Mouse (Mus musculus): ENCODE measurements at regions not wholly inside any gene's neighbourhood (a gene's known extent, or its start where the extent isn't known, plus 50 kb on each side); places are given as distances from the start of the nearest gene placed in this dataset.
"Not testable (repeated sequence)": the region's sequence is repeated elsewhere in the genome, so short reads cannot be mapped to it uniquely, and the experiment has no call there.

DNA sequence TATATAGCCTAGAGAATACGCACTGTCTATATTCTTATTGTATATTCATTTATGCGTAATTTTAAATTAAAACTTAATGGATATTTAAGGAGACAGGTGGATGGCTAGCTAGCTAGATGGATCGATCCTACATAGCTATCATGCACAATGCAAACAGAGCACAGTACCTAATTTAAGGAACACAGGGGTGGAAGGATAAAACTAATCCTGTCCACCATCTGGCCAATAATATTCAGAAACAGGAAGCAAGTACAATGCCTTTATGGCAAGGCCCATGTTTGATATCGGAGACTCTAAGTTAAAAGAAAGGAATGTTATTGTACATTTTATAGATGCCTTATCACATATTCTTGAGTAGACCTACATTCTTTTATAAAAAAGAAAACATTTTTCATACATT lies 396.4 kb downstream of the Med10 start:
- DNase-seq (ENCODE audit: low read depth, low spot score) = no peak

DNA sequence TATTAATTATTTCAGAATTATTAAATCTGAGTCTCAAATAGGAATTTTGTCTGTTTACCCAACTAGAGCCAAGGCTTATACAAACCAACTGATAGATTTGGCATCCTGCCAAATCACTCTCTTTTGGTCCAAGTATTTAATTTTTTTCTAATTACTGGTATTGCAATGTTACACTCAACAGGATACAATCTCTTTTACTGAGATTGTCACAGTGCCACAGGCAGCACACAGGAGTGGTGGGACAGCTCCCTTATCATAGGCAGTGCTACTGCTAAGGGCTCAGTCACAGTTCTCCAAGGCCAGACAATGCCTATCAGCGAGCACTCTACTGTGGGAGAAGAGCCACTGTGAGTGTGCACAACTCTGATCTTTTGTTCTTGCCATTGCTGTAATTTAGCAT lies 396.9 kb downstream of the Med10 start:
- DNase-seq (ENCODE audit: low read depth, low spot score) = no peak

DNA sequence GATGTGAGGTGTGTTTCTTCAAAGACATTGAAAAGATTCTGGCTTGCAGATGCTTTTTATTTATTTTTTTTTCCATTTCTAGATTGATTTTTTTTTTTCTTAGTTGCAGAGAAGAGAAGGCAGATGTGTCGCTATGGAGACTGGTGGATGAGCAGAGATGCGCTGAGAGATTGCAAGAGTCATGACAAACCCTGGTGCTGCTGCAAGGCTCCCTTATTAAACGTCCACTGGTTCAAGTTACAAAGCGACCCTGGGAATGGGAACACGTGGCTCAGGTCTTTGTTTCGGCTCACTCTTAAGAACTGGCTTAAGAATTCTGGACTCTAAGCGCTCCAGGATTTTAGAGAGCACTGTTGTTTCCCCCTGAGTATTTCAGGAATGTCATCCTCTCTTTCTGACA lies 403.1 kb downstream of the Med10 start:
- no peak for DNase-seq (ENCODE audit: low read depth, low spot score)

DNA sequence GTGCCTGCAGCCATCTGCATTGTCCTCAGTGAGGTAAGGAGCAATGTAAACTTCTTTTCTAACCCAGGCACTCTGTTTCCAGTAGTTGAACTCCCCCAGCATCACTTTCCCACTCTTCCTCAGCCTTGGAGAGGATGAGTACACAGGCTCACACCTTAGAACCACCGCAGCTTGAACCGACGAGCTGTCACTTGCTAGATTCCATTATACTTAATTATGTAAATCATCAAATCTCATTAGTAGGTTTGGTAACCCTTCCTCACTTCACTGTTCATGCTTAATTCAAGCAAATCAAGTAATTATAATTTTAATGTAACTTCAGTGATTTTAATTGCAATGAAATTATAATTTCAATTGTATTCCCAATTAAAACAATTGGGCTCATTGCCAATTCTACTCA lies 408.0 kb downstream of the Med10 start:
- DNase-seq (ENCODE audit: low read depth, low spot score) = no peak

DNA sequence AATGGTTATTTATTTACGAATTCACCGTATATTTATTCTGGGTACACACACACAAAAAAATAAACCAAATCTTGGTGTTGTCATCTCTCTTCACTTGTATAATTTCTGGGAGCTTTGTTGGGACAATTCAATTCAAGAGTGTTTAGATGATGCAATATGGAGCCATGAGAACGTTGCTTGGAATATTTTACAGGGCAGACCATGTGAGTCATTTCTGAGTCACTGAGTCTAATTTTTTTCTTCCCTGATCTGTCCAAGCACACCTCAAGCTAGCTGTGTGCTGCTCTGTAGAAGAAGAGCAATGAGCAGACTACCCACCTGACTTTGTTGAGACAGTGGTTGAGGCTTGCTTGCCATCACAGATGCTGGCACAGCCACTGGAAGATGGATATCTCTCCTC lies 410.8 kb downstream of the Med10 start:
- DNase-seq (ENCODE audit: low read depth, low spot score) = no peak

DNA sequence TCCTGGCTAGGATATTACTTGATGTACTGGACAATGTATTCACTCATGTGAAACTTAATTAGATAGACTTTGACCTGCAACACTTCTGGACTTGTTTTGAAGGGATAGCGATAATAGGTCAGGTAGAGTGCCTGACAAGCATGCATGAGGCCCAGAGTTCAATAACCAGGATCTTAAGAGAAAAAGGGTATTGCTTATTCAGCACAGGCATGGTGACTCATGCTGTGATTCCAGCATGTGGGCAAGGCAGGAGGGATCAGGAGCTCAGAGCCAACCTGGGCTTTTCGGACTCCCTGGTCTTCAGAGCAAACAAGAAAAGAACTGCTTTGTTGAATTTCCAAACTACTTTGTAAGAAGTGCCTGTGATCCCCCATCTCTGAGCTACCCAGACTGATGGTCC lies 411.4 kb downstream of the Med10 start:
- no peak for DNase-seq (ENCODE audit: low read depth, low spot score)

DNA sequence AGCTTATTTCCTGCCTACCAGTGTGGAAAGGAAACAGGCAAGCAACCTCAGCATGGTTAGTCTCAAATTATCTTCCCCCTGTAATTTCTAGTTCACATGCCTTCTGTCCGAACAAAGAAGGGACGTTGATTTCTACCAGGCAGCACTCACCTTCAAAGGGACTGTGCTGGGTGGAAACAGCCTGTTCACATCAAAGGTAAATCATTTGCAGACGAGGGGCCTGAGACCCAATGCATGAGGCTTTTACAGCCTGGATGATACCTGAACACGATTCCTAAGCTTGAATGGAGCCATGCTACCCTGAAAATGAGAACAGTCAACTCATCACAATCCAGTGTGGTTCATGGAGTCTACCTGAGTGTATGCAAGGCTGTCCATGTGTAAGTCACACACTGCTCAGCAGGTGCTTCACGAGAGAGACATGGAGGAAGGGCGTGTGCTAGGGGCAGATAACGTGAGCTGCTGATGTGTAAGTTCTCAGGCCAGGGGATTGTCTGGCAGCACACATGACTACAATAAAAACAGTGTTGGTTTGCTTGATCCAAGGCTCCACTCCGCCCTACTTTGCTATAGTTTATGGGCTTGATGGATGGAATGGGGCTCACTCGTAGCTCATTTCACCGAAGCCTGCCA lies 411.9 kb downstream of the Med10 start:
- peak; percentile 52 for DNase-seq (ENCODE audit: low read depth, low spot score)

DNA sequence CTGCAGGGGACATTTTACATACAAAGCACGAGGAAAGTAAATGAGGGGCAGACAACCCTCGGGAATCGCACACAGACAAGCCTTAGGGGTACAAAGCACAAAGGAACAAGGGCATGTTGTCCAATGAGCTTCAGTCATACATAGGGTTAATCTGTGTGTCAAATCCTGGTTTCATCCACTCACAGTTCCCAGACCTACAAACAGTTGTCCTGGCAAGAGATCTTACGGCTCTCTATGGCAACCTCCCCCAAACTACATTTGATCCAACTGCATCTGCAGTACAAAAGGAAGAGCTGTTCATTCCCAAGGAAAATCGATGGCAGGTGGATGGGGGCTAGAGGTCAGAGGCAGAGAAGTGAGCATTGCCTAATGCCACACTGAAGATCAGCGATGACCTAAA lies 413.9 kb downstream of the Med10 start:
- DNase-seq (ENCODE audit: low read depth, low spot score) = no peak

DNA sequence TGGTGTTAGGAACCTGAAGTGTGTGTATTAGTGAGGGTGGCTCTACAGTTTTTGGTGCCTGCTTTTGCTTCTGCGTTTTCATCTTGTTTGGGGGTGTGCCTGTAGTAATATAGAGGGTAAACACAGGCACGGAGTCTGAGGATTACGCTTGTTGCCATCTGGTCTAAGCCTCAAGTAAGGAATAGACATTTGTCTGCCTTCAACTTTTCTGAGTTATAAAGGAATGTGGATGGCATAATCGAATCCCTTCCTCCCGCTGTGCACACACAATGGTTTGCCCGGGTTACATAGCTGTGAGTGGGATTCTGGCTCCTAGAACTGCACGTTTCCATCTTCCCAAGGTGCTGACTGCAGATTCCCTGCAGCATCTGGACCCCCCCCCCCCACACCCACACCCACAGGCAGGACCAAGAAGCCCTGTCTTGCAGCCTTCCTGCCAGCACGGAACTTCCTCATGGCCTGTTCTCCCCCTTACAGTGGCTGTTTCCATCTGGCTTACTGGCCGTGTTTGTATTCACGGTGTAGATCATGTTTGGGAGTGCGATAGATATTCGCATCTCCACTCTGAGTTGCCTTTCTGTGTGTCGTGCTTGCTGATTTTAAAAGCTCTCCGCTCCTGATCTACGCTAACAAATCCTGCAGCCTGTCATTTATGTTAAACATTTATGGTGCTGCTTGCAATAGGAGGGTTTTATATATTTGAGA lies 415.4 kb downstream of the Med10 start:
- DNase-seq (ENCODE audit: low read depth, low spot score) = no peak

DNA sequence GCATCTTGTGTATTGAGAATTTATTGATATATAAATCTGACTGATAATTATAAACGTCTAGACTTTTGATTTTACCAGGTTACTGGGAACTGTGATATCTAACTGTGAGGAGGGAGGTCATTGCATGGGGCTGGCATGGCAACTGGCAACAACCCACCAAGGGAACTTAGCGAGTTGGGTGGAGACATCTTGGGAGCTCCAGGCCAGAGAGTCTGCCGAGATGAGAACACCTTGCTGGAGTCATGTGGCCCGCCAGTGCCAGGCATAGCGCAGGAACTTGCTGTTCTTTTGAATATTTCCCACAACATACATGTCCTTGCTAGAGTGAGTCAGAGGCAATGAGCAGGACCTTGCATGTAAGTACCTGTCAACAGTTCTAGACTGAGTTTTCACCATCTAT lies 413.9 kb downstream of the Ice1 start:
- DNase-seq (ENCODE audit: low read depth, low spot score) = no peak

DNA sequence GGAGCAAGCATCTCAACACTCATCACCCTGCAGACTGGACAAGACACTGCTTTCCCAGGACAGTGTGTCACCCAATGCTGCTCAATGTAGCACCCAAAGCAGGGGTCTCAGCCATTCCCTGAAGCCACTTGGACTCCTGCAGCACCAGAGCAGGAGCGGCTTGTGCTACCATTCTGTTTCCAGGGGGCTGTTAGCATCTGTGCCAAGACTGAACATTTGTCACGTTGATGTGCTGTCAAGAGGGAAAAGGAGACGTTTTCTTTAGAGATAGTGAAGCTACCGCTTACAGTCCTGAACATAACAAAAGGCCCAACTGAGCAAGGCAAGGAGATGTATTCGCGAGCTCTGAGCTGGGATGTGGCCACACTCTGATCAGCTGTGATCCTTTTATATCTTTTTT lies 410.3 kb downstream of the Ice1 start:
- no peak for DNase-seq (ENCODE audit: low read depth, low spot score)

DNA sequence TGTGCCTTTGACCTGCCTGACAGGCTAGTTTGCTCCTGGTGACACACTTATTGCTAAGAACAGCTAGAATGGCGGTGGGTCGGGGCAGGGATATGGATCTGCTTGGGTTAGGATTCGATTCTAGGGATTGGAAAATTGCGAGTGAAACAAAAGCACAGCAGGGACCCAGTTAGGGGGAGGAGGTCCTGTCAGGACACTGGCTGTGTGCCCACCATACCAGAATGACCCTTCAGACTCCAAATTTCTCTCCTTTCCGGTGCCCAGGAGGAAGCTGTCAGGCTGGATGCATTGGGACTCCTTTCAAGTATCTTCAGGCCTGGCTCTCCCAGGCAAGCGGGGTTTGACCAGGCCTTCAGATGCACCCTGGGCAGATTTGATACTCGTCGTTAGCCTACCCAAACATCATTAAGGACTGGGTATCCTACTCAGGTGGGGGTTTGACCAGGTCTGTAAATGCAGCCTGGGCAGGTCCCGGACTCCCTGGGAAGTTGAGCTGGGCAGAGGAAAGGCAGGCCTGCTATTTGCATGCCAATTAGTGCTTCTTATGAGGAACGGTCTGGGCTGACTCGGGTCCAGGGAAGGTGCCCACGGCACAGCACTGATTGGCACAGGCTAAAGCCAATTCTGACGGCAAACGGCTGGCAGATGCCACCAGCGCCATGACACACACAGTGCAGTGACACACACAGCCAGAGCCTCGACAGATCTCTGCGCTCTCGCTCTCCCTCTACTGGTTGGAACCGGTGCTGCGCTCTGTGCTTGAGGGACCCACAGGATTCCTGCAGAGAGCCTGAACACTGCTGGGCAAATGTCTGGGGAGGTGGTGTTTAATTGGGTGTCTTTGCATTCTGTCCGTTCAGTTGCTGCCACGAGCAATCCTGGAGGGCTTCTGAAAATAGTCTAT lies 403.3 kb downstream of the Ice1 start:
- DNase-seq (ENCODE audit: low read depth, low spot score) = peak; percentile 63

DNA sequence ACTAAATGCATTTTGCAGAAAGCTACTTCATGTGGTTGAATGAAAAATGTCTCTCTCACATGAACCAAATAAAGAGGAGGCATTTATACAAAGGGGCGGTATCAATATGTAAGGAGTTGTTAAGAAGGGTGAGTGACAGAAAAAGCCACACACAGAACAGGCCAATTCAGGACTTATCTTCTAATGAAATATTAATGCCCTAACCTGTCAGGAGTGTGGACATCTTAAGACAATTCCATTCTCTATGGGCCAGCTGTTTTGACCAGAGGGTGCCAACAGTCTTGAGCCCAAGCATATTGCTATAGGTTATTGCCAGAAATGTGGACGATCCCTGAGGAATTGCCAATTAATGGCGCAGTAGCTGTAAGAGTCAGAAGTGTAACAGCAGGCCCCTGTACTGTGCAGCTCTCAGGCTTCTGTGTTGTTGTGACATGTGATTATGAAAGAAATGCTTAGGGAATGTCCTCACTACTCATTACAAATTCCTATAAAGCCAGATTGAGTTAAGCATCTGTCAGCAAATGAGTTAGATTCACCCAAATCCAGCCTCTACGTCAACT lies 393.8 kb downstream of the Ice1 start:
- DNase-seq (ENCODE audit: low read depth, low spot score) = no peak

DNA sequence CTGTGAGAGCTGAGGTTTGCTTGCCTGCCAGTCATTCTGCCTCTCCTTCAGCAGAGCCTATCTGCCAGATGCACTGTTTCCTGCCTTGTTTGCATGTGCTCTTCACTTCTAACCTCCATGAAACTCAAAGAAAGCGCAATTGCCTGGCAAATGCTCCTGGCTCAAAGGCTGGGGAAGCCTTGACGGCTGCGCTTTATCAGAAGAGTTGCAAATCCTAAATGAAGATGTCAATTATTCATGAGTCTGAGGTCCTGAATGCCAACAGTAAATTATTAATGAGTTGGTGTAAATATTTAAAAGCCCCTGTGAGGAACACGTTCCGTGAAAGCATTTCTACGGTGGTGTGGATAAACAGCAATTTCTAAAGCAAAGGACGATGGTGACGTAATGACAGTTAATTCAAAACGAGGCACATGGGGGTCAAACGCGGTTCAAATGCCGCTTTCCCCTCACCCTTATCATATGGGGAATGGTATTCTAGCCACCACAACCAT lies 377.4 kb downstream of the Ice1 start:
- DNase-seq (ENCODE audit: low read depth, low spot score) = no peak

DNA sequence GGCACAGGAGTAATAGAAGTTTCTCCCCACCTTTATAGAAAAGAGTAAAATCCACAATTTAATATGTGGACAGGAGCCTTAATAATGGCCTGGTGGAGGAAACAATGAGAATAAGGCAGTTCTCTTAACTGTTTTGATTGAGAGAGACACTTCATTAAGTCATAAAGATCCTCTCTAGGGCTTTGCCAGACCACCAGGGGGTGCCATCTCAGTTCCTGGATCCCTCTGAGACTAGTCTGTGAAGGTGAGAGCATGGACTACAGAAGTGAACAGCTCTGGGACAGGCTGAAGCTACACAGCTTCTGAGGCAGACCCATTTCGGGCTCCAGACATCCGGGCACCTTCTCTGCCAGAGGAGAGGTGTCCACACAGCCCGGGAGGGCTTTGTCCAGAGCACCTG lies 373.8 kb downstream of the Ice1 start:
- no peak for DNase-seq (ENCODE audit: low read depth, low spot score)

DNA sequence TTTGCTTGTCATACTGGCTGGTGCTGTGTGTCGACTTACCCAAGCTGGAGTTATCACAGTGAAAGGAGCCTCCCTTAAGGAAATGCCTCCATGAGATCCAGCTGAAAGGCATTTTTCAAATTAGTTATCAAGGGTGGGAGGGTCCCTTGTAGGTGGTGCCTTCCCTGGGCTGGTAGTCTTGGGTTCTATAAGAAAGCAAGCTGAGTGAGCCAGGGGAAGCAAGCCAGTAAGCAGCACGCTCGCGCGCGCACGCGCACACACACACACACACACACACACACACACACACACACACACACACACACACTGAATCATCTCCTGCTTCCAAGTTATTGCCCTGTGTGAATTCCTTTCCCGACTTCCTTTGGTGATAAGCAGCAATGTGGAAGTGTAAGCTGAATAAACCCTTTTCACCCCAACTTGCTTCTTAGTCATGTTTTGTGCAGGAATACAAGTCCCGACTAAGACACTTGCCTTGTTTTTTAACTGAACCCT lies 360.5 kb downstream of the Ice1 start:
- DNase-seq (ENCODE audit: low read depth, low spot score) = not testable (repeated sequence)

DNA sequence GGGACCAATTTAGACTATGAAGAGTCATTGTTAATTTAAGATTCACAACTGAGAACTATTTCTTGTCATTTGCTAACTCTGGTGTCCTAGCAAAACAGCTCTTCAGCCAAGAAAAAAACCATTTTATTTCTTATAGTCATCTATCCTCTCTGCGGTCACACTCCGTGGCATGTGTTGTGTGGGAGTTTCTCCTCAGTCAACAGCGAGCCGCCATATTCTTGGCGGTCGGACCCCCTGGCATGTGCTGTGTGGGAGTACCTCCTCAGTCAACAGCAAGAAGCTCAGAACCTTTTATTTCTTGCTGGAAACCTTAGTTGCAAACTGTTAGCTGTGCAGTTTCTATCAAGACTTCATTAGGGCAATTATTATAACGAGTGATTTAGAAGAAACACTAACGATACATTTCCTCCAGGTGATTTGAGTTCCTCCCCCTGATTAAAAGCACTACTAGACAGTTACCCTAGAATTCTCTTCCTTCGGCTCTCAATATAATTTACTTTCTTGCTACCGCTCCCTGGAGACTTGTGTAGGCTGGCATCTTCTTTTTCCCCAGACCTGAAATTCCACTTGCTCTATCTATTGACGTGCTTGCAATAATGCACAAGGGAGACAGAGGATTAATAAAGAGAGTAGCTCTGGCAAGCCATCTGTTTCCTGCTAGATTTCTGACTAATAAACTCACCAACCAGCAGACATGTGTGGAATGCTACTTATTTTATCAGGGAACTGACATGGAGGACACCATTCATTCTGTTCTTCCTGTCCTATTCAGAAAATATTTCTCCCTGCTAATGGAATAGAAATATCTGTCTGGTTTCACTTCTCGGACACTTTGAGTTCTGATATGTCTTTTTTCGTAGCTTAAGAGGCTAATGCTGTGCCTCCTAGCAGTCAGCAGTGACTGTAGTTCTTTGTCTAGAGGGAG lies 359.5 kb downstream of the Ice1 start:
- no peak for DNase-seq (ENCODE audit: low read depth, low spot score)

DNA sequence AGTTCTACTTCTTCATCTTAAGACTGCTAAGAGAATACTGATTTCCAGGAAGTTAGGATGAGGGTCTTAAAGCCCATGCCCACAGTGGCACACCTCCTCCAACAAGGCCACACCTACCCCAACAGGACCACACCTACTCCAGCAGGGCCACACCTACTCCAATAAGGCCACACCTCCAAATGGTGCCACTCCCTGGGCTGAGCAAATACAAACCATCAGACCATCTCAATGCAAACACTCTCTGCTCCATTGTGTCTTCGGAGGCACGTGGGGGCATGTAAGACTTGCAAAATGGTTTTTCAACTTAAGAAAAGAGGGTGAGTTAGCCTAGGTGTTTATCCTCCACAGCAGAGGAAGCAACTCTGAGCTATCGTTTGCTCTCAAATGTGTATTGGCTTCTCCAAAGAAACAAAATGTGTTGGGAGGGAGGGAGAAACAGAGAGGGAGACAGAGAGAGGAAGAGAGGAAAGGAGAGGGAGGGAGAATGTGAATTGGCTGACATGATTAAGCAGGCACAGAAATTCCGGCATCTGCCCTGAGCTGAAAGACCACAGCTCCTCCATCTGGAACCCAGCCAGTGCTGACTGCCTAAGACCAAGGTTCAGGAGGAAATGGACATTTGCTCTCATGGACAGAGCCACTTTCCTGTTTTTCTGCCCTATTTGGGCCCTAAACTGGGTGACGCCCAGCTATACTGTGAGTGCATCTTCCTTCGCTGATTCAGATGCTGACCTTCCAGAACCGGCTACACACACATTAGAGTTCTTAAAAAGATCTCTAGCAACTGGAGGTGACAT lies 356.2 kb downstream of the Ice1 start:
- no peak for DNase-seq (ENCODE audit: low read depth, low spot score)

DNA sequence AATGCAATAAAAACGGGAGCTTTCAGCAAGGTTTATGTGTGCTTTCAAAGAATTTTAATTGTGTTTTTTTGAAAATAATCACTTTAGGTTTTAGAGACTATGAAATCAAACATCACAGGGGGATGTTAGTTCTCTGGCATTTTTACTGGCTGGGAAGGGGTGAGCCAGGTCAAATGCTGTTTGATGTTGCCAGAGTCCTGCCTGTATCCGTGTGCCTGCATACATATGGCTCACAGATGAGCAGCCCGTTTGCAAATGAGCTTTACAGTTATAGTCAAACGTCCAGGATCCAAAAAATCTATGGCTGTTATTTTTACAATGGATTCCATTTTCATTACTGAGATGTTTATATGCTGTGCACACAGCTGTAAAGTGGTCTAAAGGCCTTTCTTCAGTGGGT lies 354.7 kb downstream of the Ice1 start:
- peak; percentile 79 for DNase-seq (ENCODE audit: low read depth, low spot score)

DNA sequence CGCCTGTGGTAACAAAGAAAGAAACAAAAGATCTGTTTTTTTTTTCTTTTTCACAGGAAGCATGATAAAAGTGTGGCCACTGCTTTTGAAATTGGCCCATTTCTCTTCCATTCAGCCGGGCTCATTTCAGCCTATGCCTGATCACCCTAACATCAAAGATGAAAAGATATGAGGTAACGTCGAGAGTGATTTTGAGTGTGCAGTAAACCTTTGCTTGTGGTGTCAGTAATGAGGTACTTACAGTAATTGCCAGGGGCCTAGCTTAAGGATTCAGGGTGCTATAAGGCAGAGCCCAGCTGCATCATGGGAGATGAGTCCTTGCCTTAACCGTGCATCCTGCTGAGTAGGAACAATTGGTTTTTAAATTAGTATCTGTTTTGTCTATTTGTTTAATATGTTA lies 354.2 kb downstream of the Ice1 start:
- peak; percentile 46 for DNase-seq (ENCODE audit: low read depth, low spot score)
